Mouse (Mus musculus): ENCODE measurements around the gene Cops4.

- no peak for TF ChIP-seq CTCF (IDR thresholded peaks at IDR 0.05; ENCODE audit: control insufficient read depth, insufficient read depth, insufficient replicate concordance, low read depth, low read length)
- no peak for TF ChIP-seq POLR2A (IDR thresholded peaks at IDR 0.05; ENCODE audit: control insufficient read depth, low read depth, low read length)
Measured at GRCm38 (mm10) chr5:100568802-100569201, 50.7 kb downstream of the Cops4 start.
